Mouse (Mus musculus): ENCODE results near the gene Tgfbr3.

Tgfbr3 gene

DNA sequence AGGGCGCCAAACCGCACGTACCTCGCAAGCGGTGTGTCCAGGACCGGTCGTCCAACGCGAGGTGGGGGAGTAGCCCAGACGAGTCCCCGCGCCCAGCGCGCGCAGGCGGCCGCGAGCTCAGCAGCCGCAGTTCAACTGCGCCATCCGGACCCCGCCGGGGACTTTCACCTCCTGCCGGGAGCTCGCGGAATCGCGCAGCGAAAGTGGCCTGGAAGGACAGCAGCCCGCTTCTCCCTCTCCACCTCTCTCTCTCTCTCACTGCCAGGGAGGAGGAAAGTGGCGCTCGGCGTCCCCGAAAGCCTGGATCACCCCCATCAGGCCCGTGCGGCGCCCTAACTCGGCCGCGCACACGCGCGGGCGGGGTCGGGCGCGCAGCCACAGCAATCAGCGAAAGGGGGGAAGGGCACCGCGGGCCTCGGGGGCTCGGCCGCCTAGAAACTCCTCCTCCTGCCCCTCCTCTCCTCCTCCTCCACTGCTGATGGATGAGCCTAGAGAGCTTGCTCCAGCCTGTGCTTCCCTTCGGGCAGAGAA, at the start of gene Tgfbr3:
TSS of gene Tgfbr3 (minus strand) at position 396 of the 531 bp plus-strand sequence.
- peak; percentile 99 for DNase-seq

DNA sequence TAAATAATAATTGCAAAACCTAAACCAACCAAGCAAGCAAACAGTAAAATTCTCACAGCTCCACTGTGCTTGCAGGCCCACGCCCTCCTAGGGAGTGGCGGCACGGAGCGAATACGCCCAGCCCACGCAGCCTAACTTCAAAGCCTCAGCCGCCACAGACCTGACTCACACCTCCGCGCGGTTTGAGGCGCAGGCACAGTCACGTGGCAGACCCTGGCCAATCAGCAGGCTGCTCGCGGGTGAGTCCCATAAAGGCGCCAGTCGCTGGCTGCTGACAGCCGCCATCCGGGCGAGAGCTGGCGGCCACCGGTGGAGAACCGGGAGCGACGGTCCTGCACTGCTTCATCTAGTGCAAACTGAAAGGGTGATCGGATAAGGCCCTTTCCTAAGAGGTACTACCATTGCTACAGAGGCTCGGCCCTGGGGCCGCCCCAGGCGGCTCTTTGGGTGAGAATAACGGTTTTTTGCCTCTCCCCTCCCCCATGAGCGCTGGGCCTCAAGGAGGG, 41.5 kb upstream of the Tgfbr3 start, which contains the start of gene Brdt:
TSS of gene Brdt (plus strand) at position 244 of the 506 bp plus-strand sequence.
- DNase-seq: no peak

DNA sequence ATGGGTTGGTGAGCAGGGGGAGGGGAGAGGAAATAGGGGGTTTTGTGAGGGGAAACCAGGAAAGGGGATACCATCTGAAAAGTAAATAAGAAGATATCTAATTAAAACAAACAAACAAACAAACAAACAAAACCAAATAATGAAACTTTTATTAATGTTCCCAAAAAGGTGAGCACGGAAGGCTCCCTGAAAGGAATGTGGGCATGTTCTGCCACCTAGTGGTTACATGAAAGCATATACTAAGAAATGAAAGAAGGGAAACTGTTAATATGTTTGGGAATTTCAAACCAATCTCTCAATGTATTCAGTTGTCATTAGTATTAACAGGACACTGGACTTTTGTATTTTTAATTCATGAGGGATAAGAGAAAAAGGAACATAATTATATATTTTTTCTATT, 31.3 kb upstream of the Tgfbr3 start:
- peak; percentile 23 for DNase-seq

DNA sequence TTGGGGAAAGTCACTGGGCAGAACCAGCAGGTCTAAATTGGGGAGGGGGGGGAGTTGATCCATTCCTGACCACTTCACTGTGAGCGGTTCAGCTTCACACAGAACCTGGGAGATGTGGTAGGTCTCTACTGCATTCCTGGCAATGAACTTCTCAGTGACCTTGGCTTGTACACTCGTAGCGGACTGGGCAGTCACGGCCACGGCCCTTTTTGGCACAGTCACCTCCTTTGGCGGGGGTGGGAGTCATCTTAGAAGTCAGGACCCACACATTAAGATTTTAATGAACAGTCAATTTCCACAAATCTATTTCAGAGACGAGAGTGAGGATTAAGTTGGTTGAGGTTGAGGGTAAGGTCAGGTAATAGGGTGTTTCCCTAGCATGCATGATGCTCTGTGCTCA, 27.7 kb upstream of the Tgfbr3 start:
- DNase-seq: no peak

DNA sequence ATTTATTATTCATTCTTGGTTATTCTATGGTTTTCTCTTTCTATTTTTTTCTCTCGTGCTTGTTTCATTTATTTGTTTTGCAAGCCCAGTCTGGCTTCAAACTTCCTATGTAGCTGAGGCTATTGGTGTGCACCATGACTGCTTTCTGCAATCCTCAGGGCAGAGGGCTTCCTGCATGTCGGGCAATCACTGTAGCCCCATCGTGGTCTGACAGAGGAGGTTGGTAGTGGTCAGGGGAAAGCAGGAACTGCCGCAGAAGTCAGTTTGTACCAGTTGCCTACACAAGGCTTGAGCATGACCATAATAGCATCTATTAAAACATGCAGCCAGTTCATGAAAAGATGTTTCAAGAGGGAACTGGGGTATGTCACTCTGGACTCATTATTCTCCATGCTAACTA, 18.0 kb upstream of the Tgfbr3 start:
- peak; percentile 57 for DNase-seq

DNA sequence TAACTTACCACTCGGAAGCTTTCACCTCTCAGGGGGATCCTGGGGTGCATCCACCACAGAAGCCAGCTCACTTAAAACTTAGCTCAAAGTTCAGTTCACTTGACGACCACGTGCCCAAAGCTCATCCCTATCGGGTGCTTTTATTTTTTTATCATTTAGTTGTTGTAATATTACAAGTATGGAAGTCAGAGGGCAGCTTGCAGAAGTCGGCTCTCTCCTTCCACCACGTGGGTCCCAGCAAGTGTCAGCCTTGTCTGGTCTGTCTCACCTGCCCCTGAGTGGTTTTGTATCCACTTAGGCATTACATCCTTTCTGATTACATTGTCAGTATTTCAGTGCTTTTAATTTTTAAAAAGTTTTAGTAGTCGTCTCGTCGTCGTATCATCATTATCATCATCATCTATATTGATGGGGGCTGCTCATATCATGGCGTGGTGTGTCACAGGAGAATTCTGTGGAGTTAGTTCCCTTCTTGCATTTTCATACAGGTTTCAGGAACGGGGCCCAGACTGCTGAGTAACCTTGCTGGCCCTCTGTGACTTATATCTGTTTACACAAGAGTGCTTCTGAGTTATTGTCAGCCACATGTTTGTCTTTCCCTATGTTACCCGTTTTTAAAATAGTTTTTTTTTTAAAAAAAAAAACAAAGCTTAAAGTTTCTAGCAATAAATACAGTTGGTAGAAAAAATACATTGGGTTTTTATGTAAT, 14.8 kb upstream of the Tgfbr3 start:
- peak; percentile 85 for DNase-seq

DNA sequence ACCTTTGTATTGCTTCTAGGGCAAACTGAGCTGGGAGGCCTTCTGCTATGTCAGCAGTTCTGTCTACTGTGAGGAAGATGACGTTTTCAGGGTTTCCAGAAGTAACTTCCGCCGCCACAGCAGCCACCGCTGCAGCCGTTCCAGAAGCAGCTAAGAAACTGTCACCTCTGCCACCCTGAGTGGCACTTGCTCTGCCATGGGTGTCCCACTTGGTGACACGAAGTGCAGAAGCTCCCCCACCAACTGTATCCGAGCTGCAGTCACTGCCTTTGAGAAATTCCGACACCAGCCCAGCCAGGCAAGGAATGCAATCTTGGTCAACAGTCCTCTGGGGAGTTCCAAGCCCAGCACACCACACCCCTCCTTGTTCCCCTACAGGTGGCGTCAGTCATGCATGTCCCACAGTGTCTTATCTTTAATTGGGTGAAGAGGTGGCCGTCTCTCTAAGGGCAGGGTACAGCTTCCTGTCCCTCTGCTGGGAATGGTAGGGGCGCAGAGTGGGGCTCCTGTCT, 14.0 kb upstream of the Tgfbr3 start:
- DNase-seq: peak; percentile 93

DNA sequence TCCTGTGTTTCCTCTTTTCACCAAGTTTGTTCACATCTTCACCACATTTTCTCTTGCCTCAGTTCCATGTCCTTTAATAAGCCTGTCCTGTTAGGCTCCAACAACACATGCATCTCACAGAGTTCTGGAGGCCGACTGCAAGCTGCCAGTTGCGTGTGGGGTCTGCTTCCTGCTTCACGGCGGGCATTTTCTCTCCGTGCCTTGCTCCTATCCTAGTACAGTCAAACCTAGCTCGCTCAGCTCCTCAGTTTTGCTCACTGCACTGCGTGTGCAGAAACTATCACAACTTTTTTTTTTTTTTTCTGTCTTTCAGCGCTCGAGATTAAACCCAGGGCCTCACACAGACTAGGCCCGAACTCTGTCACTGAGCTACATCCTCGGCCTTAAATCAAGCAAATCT, 9.4 kb upstream of the Tgfbr3 start:
- DNase-seq: peak; percentile 35

DNA sequence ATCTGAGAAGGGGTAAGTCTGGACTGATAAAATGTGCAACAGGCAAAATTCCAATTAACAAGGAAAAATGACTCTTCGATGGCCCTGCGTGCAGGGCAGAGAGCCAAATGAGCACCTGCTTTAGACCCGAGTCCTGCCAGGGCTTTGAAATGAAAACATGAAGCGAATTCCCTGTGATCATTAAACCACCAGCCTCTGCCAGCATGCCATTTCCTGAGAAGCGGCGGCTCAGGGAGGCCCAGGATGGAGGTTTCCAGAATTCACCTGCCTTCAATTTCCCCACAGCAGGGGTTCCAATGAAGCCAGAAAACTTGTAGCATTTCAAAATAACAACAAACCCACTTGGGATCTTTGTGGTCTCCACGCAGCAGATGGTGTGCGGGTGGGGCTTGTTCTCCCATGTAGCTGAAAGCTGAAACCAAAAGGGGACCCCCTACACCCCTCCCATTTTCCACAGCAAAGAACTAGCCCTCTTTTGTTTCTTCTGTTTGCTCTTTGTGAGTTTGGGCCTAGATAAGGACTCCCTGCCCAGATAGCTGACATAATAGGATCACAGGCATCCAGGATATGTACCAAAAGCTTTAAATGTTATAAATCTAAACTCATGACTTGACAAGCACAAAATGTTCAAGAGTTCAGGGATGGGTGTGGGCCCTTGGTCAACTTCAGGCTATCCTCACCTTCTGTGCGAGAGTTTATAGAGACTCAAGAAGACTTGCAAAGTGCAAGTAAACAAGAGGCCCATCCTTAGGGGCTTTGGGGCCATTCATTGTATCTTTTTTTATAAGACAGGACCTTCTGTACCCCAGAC, 7.3 kb upstream of the Tgfbr3 start:
- no peak for DNase-seq

DNA sequence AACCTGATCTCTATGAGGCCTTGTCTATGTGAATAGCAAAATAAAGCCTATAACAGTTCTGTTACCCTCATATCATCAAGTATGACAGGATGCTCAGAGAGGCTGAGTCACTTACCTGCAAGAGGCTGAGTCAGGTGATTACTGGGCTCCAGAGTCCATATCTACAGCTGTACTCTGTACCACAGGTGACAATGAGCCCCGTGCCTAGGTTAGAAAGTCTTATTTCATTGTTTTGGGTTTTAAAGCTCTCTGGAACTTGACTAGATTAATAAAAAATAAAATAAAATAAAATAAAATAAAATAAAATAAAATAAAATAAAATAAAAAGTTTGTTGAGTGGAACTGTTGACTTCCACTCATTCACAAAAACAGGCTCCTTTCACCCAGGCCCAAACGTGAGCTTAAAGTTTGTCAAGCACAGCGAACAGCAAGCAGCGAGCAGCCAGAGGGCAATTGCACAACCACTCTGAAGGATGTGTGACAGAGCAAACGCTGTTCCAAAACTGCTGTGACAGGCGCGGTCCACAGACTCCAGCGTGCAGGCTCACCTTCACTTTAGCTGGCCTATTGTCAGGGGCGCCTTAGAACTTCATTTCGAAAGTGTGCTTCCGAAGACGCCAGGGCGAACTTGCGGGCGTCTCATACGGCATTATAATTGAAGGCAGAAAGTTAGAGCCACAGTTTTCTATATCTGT, 6.5 kb upstream of the Tgfbr3 start:
- no peak for DNase-seq

DNA sequence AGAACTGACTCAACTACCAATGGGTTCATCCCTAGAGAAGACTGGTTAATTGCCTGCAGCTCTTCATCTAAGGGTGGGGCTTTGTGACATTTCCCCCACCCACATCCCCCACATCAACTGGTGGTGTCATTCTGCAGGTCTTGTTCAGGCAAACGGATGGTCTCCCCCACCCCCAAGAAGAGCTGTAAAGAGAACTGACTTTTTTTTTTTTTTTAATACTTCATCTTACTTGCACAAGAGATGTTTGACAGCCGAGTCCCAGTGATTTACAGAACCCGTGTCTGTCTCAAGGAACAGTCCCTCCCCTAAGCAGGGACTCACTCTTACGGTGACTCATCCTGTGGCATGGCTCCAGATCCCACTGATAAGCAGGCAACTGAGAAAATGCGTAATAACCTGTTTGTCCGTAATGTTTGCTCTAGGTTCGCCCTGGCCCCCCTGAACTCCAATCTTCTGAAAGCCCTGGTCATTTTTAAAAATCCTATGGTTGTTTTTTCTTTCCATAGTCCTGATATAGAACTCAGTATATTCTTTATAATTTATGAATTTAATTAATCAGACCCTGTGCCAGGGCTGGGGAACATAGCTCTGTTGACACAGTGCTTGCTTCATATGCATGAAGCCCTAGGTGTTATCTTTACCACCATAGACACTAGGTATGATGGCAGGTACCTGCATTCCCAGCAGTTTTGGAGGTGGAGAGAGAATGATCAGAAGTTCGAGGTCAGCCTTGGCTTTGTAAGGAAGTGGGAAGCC, 5.8 kb upstream of the Tgfbr3 start:
- peak; percentile 85 for DNase-seq

DNA sequence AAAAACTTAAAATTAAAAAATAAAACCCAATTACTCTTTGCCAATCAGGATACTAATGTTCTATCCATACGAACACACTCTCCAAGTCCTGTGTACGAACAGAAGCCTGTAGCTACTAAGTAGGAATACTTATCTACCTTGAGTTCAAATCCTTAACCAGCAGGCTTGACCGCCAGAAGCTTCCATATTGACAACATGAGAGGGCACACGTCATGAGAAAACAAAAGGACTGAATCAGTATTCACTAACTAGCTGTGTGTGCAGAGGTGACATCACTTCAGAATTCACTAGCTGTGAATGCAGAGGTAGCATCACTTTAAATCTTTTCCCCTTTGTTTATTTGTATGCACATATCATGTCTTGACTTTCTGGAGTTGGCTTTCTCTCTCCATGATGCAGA, 4.6 kb upstream of the Tgfbr3 start:
- peak; percentile 70 for DNase-seq

DNA sequence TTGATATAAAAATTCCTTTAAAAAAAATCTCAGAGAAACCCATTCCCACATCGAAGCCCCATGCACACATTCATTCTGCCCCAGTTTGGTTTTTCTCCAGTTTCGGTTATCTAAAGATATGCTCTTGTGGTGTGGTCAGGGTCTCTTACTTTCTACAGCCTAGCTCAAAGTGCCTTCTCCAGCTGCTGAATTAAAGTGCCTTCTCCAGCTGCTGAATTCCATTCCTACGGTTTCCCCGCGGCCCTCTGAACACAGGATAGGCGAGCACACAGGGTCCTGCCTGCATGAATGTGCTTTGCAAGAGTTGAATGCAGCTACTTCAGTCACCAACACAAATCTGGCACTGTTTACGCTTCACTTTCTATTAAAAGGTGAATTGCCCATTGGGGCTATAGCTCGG, 557 bp upstream of the Tgfbr3 start:
- peak; percentile 87 for DNase-seq

DNA sequence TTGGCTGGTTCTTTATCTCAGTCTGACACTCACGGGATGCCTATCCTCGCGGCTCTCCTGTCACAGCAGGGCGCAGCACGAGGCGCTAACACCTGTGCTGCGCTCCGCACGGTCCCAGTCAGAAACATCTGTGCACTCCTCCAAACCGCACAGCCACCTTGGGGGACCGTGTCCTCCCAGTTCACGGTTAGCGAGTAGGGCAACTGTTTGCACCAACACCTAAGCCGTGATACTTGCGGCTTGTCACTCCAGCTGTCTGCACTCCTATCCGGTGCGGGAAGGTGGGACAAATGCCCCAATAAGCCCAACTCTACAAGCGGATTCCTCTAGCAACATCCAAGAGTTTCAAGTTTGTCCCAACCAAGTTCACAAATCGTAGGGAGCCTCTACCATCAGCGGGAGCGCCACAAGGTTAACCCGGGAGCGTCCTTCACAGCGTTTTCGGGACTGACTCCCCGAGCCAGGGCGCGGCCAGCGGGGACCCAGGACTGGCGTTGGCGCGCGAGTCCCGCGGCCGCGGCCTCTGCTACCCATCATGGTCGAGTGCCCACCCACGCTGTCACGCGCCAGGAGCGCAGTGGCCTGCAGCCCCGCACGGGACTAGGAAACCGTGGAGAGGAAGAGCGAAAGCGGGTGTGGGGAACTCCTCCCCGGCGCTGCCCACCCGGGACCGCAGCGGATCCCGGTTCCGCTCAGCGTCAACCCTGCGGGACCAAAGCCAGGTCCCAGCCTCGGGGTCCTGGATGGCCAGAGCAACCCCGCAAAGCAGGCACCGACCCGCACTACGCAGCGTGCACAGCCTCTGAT, 799 bp downstream of the Tgfbr3 start:
- DNase-seq: peak; percentile 93

DNA sequence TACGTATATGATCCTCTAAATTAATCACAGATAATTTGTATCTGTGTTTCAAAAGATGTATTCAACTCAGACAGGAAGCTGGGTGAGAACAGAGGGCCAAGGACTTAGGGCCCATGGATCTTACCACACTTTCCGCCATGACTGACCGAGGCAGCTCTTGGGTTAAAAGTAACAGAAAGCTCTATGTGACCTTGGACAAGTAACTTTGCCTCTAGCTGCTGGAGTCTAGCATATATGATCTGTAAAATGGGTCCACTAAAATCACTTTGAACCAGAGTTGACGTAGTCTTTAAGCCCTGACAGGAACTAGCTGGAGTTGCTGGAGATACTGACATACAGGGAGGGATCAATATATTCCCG, 1.5 kb downstream of the Tgfbr3 start:
- DNase-seq: peak; percentile 87

DNA sequence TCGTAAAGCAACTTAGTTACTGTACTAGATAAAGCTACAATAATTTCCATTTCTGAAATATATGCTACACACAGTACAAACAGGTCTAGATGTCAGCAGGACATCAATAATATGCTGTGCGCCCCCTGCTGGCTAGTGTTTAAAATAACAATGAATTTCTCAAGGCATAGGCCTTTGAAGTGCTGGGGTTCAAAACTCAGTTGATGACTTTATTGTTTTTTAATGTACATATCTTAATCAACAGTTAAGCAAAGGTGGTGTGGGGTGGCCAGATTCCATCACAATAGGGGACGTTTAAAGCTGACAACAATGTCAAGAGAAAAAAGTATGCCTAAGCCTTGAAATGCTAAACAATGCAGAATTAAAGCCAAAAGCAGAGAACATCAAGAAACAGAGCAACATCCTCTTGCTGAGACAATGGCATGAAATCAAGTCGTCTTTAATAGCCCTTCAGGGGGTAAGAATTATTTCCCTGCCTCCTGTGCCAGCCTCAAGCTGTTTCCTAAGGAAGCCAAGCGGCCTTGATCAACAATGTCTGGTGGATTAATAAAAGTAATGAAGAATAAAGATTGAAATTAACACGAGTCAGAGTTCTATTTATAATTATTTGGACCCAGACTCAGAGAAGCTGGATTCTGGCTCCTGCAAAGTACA, 2.0 kb downstream of the Tgfbr3 start:
- DNase-seq: peak; percentile 91

DNA sequence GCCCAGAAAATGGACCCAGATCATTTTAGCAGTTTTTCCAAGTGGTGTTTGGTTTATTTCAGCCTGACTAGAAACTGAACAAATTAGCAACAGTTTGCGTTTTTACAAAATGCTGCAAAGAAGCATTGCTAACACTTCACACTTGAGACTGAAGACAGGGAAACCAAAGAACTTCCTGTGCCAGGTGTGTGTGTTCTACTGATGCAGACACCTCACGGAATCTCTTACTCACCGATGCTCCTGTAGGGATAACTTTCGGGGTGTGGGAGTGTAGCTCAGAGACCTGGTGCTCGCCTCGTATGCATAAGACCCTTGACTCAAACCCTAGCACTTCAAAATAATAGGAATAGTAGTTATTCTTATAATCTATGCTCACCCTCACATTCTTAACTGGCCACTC, 3.9 kb downstream of the Tgfbr3 start:
- peak; percentile 61 for DNase-seq

DNA sequence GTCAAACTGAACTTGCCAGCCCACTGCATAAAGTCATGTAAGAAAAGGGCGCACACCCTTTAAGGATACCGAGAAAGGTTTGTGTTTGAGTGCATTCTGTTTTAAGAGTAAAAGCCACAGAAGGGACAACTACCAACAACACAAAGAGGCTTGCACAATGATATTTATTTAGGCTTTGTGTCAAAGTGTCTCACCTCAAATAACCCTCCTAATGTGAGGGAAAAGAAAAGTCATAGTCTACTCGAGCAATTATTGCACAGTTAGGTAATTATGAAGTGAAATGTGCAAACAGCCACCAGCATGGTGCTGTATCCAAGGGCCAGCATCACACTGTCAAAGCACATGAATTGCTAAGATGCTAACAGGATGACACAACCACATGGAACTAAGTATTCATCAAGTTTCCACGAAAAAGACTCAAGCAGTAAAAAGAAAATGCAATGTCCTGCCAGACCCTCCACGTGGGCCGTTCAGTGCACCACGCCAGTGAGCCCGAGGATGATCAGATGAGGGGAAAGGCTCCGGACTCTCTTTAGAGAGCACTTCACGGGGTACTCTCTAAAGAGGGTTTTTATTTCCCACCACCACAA, 5.4 kb downstream of the Tgfbr3 start:
- DNase-seq: peak; percentile 96

DNA sequence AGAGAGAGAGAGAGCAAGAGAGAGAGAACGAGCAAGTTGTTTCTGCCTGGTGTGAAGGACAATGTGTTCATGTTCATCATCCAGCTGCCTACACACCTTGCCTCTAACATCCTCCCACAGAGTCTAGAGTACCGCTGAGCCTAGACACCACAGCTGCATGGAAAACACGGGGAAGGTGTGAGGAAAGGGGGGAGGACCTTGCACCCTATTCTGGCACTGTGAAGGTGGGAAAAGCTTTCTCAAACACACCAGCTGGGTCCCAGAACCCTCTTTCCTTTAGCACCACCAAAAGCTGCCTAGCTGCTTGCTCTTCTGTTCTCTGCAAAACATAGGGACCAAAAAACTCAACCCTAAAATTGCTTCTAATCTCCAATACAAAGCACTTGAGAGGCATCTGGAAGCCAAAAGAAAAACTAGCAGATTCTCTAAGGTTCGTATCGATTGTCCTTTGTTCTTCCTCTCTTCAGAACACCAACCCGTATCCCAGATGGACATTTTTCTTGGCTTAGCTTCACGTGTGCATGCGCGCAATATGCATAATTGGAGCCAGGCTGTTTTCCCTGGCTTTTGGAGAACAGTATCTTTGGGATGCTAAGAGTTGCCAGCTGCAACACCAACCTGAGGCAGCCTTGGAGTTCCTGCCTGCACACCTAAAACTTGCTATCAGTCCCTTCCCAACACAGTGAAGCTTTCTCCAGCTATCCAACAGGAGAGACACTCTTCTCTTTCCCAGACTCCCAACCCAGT, 6.7 kb downstream of the Tgfbr3 start:
- DNase-seq: no peak

DNA sequence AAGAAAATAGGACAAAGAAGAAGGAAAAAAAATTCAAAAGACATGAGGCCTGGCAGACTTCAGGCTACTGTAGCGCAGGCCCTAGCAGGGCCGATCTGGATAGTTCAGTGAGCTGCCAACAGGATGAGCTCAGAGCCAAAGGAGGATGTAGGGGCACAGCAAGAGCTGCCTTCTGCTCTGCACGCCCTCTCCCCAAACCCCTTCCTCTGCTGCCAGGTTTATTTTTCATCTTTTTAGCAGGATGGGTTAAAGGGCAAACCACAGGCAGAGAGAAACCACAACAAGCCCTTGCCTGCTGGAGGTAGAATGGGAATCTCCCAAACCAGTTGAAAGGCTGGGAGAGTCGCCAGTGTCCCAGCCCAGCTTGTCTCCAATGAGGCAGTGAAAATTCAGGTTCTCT, 10.2 kb downstream of the Tgfbr3 start:
- DNase-seq: peak; percentile 94
